Mouse (Mus musculus): ENCODE results near the gene Shroom3.

- TF ChIP-seq CEBPB (IDR thresholded peaks at IDR 0.05; ENCODE audit: low read depth) (no peak), CTCF (IDR thresholded peaks at IDR 0.05; ENCODE audit: control insufficient read depth, insufficient read depth, insufficient read length) (no peak), MYOD1 (IDR thresholded peaks at IDR 0.05; ENCODE audit: control insufficient read depth, insufficient read length, low read depth) (no peak)
These were observed 1.7 kb downstream of the Shroom3 start for GRCm38 (mm10) chr5:92684715-92685460.
